Mouse (Mus musculus): ENCODE measurements at regions not wholly inside any gene's neighbourhood (a gene's known extent, or its start where the extent isn't known, plus 50 kb on each side); places are given as distances from the start of the nearest gene placed in this dataset.
"Not testable (repeated sequence)": the region's sequence is repeated elsewhere in the genome, so short reads cannot be mapped to it uniquely, and the experiment has no call there.

GRCm38 (mm10) chr8:28366470-28366869 lies 919.0 kb downstream of the Poteg start:
- no peak for DNase-seq (ENCODE audit: low spot score in 2 of 2)
- intact Hi-C loops (cut with DNase I), result no loop called here

- DNase-seq (ENCODE audit: low spot score in 2 of 2), result no peak
- intact Hi-C loops (cut with DNase I), result no loop called here
These were observed 919.9 kb downstream of the Poteg start for GRCm38 (mm10) chr8:28367361-28367760.

- DNase-seq (ENCODE audit: low spot score in 2 of 2), result no peak
- intact Hi-C loops (cut with DNase I), result no loop called here
These were observed 924.3 kb downstream of the Poteg start for GRCm38 (mm10) chr8:28371752-28372151.

GRCm38 (mm10) chr8:28400141-28400540 lies 952.7 kb downstream of the Poteg start:
- no peak for DNase-seq (ENCODE audit: low spot score in 2 of 2)
- intact Hi-C loops (cut with DNase I), result no loop called here

- intact Hi-C loops (cut with DNase I), result no loop called here
- peak in 1 of 2 experiments; percentile 1 for DNase-seq (ENCODE audit: low spot score in 2 of 2)
These were observed 980.2 kb downstream of the Poteg start for GRCm38 (mm10) chr8:28427544-28428135.

GRCm38 (mm10) chr8:28473190-28473589 lies 1025.7 kb downstream of the Poteg start:
- intact Hi-C loops (cut with DNase I), result loop anchor here (10.0 kb wide), 1 partner anchor 128 kb away; no protein-coding TSS in a partner anchor
- peak; percentile 3 to 65 for DNase-seq (ENCODE audit: low spot score in 2 of 2)

- intact Hi-C loops (cut with DNase I), result no loop called here
- no peak for DNase-seq (ENCODE audit: low spot score in 2 of 2)
These were observed 1040.4 kb downstream of the Poteg start for GRCm38 (mm10) chr8:28487913-28488312.

- intact Hi-C loops (cut with DNase I), result no loop called here
- DNase-seq (ENCODE audit: low spot score in 2 of 2), result no peak
These were observed 1056.2 kb downstream of the Poteg start for GRCm38 (mm10) chr8:28503488-28504319.

- DNase-seq (ENCODE audit: low spot score in 2 of 2); intact Hi-C loops (cut with DNase I): not testable (repeated sequence)
These were observed 1076.0 kb downstream of the Poteg start for GRCm38 (mm10) chr8:28523506-28523905.

- DNase-seq (ENCODE audit: low spot score in 2 of 2), result no peak
- intact Hi-C loops (cut with DNase I), result no loop called here
These were observed 1099.8 kb downstream of the Poteg start for GRCm38 (mm10) chr8:28547236-28547635.

- DNase-seq (ENCODE audit: low spot score in 2 of 2), result peak in 1 of 2 experiments; percentile 9
- intact Hi-C loops (cut with DNase I), result no loop called here
These were observed 1112.4 kb downstream of the Poteg start for GRCm38 (mm10) chr8:28559881-28560280.

GRCm38 (mm10) chr8:28579250-28579651 lies 1131.8 kb downstream of the Poteg start:
- peak; percentile 57 to 90 for DNase-seq (ENCODE audit: low spot score in 2 of 2)
- intact Hi-C loops (cut with DNase I), result loop anchor here (2.0 to 10.0 kb wide), 2 partner anchors 68 to 434 kb away; no protein-coding TSS in a partner anchor

- intact Hi-C loops (cut with DNase I), result loop anchor here (5.0 kb wide), 2 partner anchors 131 to 291 kb away; no protein-coding TSS in a partner anchor
- no peak for DNase-seq (ENCODE audit: low spot score in 2 of 2)
These were observed 1133.4 kb downstream of the Poteg start for GRCm38 (mm10) chr8:28580821-28581220.

GRCm38 (mm10) chr8:28589999-28590398 lies 1142.5 kb downstream of the Poteg start:
- no peak for DNase-seq (ENCODE audit: low spot score in 2 of 2)
- intact Hi-C loops (cut with DNase I), result no loop called here

GRCm38 (mm10) chr8:28593238-28593637 lies 1145.8 kb downstream of the Poteg start:
- DNase-seq (ENCODE audit: low spot score in 2 of 2), result peak in 1 of 2 experiments; percentile 57
- intact Hi-C loops (cut with DNase I), result no loop called here

GRCm38 (mm10) chr8:28594191-28594590 lies 1146.7 kb downstream of the Poteg start:
- DNase-seq (ENCODE audit: low spot score in 2 of 2), result no peak
- intact Hi-C loops (cut with DNase I), result no loop called here

GRCm38 (mm10) chr8:28594606-28595005 lies 1147.1 kb downstream of the Poteg start:
- intact Hi-C loops (cut with DNase I), result no loop called here
- no peak for DNase-seq (ENCODE audit: low spot score in 2 of 2)

GRCm38 (mm10) chr8:28595880-28596279 lies 1148.4 kb downstream of the Poteg start:
- no peak for DNase-seq (ENCODE audit: low spot score in 2 of 2)
- intact Hi-C loops (cut with DNase I), result no loop called here

All from left cerebral cortex, postnatal 25 days (tissue).